Mouse (Mus musculus): Measurements from ENCODE around the gene Jagn1.

GRCm38 (mm10) chr6:113419199-113419587 lies 23.2 kb upstream of the Jagn1 start, which contains the start of gene Rpusd3:
- TF ChIP-seq POLR2A (IDR thresholded peaks at IDR 0.05; ENCODE audit: low read depth, low read length) (peak; percentile 48; the same call in 1 of the 2 replicates), CTCF (IDR thresholded peaks at IDR 0.05; ENCODE audit: extremely low read depth, insufficient read depth, insufficient read length, insufficient replicate concordance) (no peak)
